Mouse (Mus musculus): ENCODE data around the gene Gm4133. TPM values are rescaled to one million over a fixed set of nuclear protein-coding genes. Genes with fewer than 3 reads are reported as not detected.
"Not testable (repeated sequence)": the region's sequence is repeated elsewhere in the genome, so short reads cannot be mapped to it uniquely, and the experiment has no call there.

Gene Gm4133
- not detected in 2 replicates for polyA plus RNA-seq (2014; fragmentation: Nextera tagmentation; extraction: Ambion mirVana)

DNA sequence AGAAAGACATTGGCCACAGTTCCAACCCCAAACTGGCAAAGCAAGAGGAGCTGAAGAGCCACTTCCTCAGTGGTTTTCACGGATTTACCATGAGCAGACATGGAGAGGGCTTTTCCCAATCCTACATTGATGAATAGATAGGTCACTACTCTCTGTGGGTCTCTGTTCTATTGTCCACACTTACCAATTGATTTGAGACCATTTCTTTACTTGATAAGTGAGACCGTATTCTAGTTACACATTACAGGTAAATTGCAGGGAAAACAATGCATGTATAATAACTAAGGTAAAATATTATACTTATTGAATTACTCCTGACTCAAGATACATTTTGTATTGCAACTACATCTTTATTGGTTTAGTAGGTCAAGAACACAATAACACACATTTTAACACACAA, at the start of gene Gm4133:
Gene Gm4133, minus strand, starts transcription at position 101 of the 400 bp plus-strand sequence.
- H3K27me3 ChIP-seq (ENCODE audit: control insufficient read depth, insufficient read depth, low read length); H3K9me3 ChIP-seq (ENCODE audit: control insufficient read depth, low read length); ATAC-seq (ENCODE audit: low FRiP score, low TSS enrichment); H3K27ac ChIP-seq (ENCODE audit: low read depth, low read length); H3K36me3 ChIP-seq (ENCODE audit: control insufficient read depth, insufficient read depth, low read length); H3K4me3 ChIP-seq (ENCODE audit: low read length); H3K9ac ChIP-seq (ENCODE audit: low read depth, low read length); H3K4me2 ChIP-seq (replicated peaks; ENCODE audit: low read depth, low read length); H3K4me1 ChIP-seq (ENCODE audit: control insufficient read depth, insufficient read depth, low read length): not testable (repeated sequence)
- WGBS, result no CpG with 5 or more reads among the region's 2 CpGs

DNA sequence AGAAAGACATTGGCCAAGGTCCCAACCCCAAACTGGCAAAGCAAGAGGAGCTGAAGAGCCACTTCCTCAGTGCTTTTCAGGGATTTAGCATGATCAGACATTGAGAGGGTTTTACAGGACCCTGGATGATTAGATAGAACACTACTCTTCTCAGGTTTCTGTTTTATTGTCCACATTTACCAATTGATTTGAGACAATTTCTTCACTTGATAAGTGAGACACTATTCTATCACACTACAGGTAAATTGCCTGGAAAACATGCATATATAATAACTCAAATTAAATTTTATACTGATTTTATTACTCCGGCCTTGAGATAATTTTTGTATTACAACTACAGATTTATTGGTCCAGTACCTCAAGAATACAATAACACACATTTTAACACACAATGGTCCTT, 41.4 kb upstream of the Gm4133 start, which contains the start of gene Gm5728:
Gene Gm5728, minus strand, starts transcription at position 101 of the 400 bp plus-strand sequence.
- not testable (repeated sequence) for H3K27me3 ChIP-seq (ENCODE audit: control insufficient read depth, insufficient read depth, low read length); H3K27ac ChIP-seq (ENCODE audit: low read depth, low read length); H3K4me3 ChIP-seq (ENCODE audit: low read length); H3K36me3 ChIP-seq (ENCODE audit: control insufficient read depth, insufficient read depth, low read length); H3K4me2 ChIP-seq (replicated peaks; ENCODE audit: low read depth, low read length); H3K9me3 ChIP-seq (ENCODE audit: control insufficient read depth, low read length); ATAC-seq (ENCODE audit: low FRiP score, low TSS enrichment); H3K4me1 ChIP-seq (ENCODE audit: control insufficient read depth, insufficient read depth, low read length); H3K9ac ChIP-seq (ENCODE audit: low read depth, low read length)
- WGBS, result no CpG with 5 or more reads among the region's 1 CpGs

Other genes starting within 250 kb of the Gm4133 start
- not detected in 2 replicates for gene Vmn1r91, start 234.4 kb downstream of the Gm4133 start, polyA plus RNA-seq (2014; fragmentation: Nextera tagmentation; extraction: Ambion mirVana)
- gene Gm16442, start 211.5 kb downstream of the Gm4133 start, polyA plus RNA-seq (2014; fragmentation: Nextera tagmentation; extraction: Ambion mirVana), result not detected in 2 replicates
- not detected in 2 replicates for gene Vmn1r93, start 195.0 kb downstream of the Gm4133 start, polyA plus RNA-seq (2014; fragmentation: Nextera tagmentation; extraction: Ambion mirVana)
- not detected in 2 replicates for gene Vmn1r94, start 165.7 kb downstream of the Gm4133 start, polyA plus RNA-seq (2014; fragmentation: Nextera tagmentation; extraction: Ambion mirVana)
- gene Vmn1r95, start 140.4 kb downstream of the Gm4133 start, polyA plus RNA-seq (2014; fragmentation: Nextera tagmentation; extraction: Ambion mirVana), result not detected in 2 replicates
- not detected in 2 replicates for gene Gm6164, start 128.5 kb downstream of the Gm4133 start, polyA plus RNA-seq (2014; fragmentation: Nextera tagmentation; extraction: Ambion mirVana)
- not detected in 2 replicates for gene Gm4498, start 100.2 kb downstream of the Gm4133 start, polyA plus RNA-seq (2014; fragmentation: Nextera tagmentation; extraction: Ambion mirVana)
- gene Gm5890, start 71.2 kb downstream of the Gm4133 start, polyA plus RNA-seq (2014; fragmentation: Nextera tagmentation; extraction: Ambion mirVana), result not detected in 2 replicates
- not detected in 2 replicates for gene Gm5728, start 41.3 kb upstream of the Gm4133 start, polyA plus RNA-seq (2014; fragmentation: Nextera tagmentation; extraction: Ambion mirVana)
- gene Vmn1r100, start 83.9 kb upstream of the Gm4133 start, polyA plus RNA-seq (2014; fragmentation: Nextera tagmentation; extraction: Ambion mirVana), result not detected in 2 replicates
- not detected in 2 replicates for gene Vmn1r101, start 108.5 kb upstream of the Gm4133 start, polyA plus RNA-seq (2014; fragmentation: Nextera tagmentation; extraction: Ambion mirVana)
- not detected in 2 replicates for gene Gm10670, start 140.9 kb upstream of the Gm4133 start, polyA plus RNA-seq (2014; fragmentation: Nextera tagmentation; extraction: Ambion mirVana)
- gene Vmn1r103, start 176.5 kb upstream of the Gm4133 start, polyA plus RNA-seq (2014; fragmentation: Nextera tagmentation; extraction: Ambion mirVana), result not detected in 2 replicates
- gene Vmn1r104, start 199.8 kb upstream of the Gm4133 start, polyA plus RNA-seq (2014; fragmentation: Nextera tagmentation; extraction: Ambion mirVana), result not detected in 2 replicates
- gene Gm5726, start 211.7 kb upstream of the Gm4133 start, polyA plus RNA-seq (2014; fragmentation: Nextera tagmentation; extraction: Ambion mirVana), result not detected in 2 replicates
- gene Gm4141, start 242.2 kb upstream of the Gm4133 start, polyA plus RNA-seq (2014; fragmentation: Nextera tagmentation; extraction: Ambion mirVana), result not detected in 2 replicates